Mouse (Mus musculus): Measurements from ENCODE around the gene Cd2bp2.

DNA sequence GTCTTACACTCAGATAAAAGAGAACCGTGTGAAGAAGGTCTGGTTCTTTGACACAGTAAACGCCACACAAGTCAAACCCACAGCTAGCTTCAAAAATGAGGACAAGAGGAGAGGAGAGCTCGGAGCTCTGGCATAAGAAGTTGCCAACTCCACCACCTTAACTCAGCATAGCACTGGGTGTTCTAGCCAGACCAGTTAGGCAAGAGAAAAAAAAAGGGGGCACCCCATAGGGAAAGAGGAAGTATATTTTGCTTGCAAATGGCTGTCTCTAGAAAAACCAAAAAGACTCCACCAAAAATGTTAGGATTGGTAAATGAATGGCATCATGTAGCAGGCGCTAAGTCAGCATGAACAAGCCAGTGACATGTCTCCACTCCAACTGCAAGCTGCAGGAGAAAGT is 31.8 kb downstream of the Cd2bp2 start:
- TF ChIP-seq USF1 (IDR thresholded peaks at IDR 0.05; ENCODE audit: low read depth, low read length) (no peak), CTCF (IDR thresholded peaks at IDR 0.05 in 2 of 3, conservative IDR thresholded peaks at IDR 0.05 in 1 of 3; ENCODE audit: control insufficient read depth in 1 of 3, insufficient read depth in 1 of 3, low read depth in 2 of 3, low read length in 3 of 3, poor library complexity in 1 of 3, severe bottlenecking in 1 of 3) (no peak), ZC3H11A (IDR thresholded peaks at IDR 0.05; ENCODE audit: low read depth, low read length) (no peak), SIN3A (IDR thresholded peaks at IDR 0.05; ENCODE audit: low read length) (no peak), POLR2A (IDR thresholded peaks at IDR 0.05; ENCODE audit: control insufficient read depth in 1 of 2, insufficient read depth in 1 of 2, low read depth in 1 of 2, low read length in 2 of 2, poor library complexity in 1 of 2) (no peak), POLR2AphosphoS2 (IDR thresholded peaks at IDR 0.05; ENCODE audit: low read length) (no peak), TAL1 (IDR thresholded peaks at IDR 0.05; ENCODE audit: low read length) (no peak)

All from MEL (cell line).